Mouse (Mus musculus): ENCODE measurements around the gene Tbc1d10b.

DNA sequence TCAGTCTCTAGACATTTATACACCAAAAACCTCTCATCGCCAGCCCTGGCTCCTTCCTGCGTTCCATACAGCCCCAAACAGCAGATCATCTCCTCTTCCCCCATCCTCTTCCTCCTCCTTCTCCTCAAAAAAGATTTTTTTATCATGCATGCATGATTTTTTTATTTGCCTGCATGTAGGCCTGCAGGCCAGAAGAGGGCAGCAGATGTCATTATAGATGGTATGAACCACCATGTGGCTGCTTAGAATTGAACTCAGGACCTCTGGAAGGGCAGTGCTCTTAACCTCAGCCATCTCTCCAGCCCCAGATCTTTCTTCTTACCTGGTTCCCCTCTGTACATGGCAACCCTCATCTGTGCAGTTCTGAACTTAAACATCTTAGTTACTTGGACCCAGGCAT, 44.1 kb upstream of the Tbc1d10b start:
- no peak for TF ChIP-seq GATA1 (IDR thresholded peaks at IDR 0.05; ENCODE audit: borderline replicate concordance, low read length)
- TF ChIP-seq FLI1 (IDR thresholded peaks at IDR 0.05; ENCODE audit: low read length), result no peak

Measured in megakaryocyte, embryonic 14.5 days (primary cell).